Mouse (Mus musculus): Measurements from ENCODE around the gene Adarb2.
A peak's percentile ranks its signal among the peaks of the same experiment; 100 is the strongest.

GRCm38 (mm10) chr13:8173800-8174199, 28.9 kb upstream of the Adarb2 start:
- peak; percentile 41 for TF ChIP-seq CTCF (IDR thresholded peaks at IDR 0.05)
- no peak for TF ChIP-seq EP300 (IDR thresholded peaks at IDR 0.05)

Measured in lung, postnatal 0 days (tissue).